Mouse (Mus musculus): ENCODE data around the gene Mecom. TPM values are rescaled to one million over a fixed set of nuclear protein-coding genes. Genes with fewer than 3 reads are reported as not detected.
"Not testable (repeated sequence)": the region's sequence is repeated elsewhere in the genome, so short reads cannot be mapped to it uniquely, and the experiment has no call there.

Mecom gene
- 1 to 10 TPM; 3.4 to 6.2 (median 5.2) TPM for total RNA-seq (2022)

DNA sequence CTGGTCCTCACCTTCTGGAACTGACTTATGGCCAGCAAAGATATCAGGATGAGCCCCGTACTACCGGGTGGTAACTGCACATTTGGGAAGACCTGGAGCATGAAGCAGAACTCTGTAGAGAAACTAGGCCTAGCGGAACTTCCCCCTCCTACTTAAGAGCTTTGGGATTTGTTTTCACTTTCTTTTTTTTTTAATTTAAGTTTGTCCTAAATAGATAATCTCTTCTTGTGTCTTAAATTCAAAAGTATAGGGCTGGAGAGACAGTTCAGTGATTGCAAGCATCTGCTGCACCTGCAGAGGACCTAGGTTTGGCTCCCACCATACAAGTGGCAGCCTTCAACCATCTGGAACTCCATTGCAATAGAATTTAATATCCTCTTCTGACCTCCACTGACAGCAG lies at the start of gene Mecom:
TSS of gene Mecom (minus strand) at position 101 of the 400 bp plus-strand sequence.
- no peak for DNase-seq (ENCODE audit: low spot score in 2 of 2)

DNA sequence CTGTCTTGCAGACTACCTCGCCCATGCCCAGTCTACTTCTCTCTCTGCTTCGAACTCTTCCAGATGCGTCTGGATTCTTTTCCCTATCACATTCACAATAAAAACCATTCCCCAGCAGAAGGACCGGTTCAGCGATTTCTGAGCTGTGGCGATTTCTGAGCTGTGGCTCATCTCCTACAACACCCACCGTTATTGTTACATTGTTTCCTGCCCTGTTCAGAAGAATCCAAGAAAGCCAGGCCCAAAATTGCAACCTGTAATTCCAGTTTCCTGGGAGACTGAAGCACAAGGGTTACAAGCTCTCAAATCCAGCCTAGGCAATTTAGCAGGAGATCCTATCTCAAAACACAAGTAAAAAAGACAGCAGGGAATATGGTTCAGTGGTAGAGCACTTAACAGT lies 49.5 kb upstream of the Mecom start:
- DNase-seq (ENCODE audit: low spot score in 2 of 2): no peak

DNA sequence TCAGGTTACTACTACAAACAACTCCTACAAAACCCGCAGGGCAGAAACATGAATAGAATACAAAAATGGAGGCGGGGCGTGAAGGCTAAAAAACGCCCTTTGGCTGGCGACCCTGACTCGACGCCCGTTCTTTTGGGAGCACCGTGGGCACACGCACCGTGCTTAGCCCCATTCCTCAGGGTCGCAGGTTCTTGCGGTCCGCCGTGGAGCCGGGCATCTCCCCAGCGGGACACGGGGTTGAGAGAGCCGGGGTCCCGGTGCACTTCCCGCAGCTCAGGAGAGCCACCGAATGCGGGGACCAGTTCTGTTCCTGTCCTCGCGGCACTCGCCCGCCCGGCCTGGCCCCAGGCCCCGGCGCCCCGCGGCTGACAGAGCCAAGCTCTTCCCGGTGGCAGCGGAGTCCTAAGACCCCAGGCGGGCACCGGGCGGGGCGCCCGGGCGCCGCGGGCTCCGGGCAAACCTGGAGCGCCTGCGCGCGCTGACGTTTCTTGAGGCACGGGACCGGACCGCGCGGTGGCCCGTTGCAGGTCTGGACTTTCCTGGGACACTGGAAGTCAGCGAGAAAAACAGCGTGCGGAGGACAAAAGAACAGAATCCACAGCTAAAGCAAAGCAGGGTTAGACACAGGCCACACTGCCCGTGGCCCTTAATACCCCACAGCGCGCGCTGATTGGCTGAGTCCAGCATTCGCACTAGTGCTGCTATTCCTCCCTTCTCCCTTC lies 47.5 kb upstream of the Mecom start:
- DNase-seq (ENCODE audit: low spot score in 2 of 2): peak in 1 of 2 experiments; percentile 26

DNA sequence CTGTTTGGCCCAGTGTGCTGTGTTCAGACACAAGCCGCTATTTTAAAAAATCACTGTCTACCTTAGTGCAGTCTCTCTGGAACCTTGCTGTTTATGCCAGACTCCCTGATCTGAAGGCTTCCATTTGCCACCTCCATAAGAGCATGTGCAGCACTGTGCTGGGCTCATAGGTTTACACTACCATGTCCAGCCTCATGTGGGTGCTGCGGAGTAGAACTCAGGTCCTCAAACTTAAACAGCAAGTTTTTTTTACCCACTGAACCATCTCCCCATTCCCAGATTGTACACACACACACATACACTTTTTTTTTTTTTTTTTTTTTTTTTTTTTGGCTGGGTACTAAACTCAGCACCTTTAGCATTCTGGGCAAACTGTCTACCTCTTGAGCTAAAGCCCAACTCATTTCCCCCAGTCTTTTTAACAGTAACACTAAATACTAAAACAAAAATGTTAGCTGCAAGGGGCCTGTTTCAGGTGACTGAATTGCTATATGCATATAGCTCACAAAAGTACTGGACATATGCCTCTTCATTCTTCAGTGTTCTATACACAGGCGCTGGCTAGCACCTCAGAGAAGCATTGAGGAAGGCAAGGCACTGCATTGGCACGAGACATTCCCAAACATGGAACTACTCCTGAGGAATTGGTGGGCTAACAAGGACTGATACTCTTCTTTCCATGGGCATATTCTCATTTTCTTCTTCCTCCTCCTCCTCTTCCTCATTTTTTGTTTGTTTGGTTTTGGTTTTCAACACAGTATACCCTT lies 46.1 kb upstream of the Mecom start:
- no peak for DNase-seq (ENCODE audit: low spot score in 2 of 2)

DNA sequence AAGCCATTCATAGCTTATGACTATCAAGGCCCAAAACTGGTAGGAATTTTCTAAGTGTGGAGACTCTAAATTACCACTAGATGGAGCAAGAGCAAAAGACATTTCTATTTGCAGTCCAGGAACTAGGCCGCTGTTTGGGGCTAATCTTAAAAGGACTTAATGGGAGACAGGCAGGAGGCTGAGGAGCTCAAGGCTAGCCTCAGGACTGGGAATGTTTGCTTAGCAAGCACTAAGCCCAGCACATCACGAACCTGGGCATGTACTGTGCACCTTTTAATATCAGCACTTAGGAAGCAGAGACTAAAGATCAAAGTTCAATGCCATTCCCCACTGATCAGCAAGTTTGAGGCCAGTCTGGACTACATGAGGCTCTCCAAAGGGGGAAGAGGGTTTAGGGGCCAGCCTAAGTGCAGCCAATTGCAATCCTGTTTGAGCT lies 44.6 kb upstream of the Mecom start:
- no peak for DNase-seq (ENCODE audit: low spot score in 2 of 2)

DNA sequence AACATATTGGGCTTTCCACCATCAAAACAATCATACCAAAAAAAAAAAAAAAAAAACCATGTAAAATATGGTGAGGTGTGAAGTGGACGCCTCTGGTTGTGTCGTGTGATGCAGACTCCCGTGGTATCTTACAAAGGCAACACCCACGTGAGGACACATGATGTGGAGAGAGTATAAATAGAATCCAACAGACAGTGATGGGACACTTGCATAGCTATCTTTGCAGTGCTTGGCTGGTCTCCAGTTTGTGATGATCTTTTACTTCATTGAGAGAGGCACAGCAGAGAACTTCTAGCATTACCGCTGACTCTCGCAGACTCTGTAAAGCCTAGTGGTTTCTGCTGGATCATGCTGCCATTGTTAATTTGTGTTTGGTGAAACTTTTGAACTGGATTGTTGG lies 41.1 kb upstream of the Mecom start:
- DNase-seq (ENCODE audit: low spot score in 2 of 2): no peak

DNA sequence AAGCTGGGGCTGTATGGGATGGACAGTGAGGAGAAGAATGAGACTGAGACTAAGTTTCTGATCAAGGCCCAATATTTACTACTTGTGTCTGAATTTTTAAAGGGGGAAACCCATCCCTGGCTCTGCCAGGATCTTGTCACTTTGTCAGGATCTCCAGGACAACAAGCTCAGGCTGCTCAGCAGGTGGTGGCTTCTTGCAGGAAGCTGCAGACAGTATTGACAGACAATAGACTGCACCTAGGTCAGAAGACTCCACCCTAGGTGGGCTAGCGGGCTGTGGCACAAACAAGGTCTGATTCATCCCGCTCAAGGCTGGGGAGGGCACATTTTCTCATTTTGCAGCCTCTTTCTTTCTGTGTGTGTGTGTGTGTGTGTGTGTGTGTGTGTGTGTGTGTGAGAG lies 25.7 kb upstream of the Mecom start:
- no peak for DNase-seq (ENCODE audit: low spot score in 2 of 2)

DNA sequence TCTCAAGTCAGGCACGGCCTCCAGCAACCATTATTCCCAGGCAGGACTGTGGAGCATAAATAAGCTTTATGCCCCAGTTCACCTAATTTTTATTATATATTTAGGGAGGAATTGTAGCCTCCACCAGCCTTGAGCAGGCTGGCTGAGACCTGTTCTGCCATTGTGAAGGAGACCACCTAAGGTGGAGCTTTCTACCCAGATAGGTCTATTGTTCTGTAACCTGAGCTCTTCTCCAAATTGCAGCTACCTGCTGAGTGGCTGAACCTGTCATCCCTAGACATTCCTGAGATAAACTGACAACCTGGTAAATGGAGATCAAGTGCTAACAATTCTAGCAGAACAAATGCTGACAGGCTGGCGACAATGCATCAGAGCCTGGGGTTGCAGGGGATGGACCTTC lies 18.5 kb upstream of the Mecom start:
- DNase-seq (ENCODE audit: low spot score in 2 of 2): not testable (repeated sequence)

DNA sequence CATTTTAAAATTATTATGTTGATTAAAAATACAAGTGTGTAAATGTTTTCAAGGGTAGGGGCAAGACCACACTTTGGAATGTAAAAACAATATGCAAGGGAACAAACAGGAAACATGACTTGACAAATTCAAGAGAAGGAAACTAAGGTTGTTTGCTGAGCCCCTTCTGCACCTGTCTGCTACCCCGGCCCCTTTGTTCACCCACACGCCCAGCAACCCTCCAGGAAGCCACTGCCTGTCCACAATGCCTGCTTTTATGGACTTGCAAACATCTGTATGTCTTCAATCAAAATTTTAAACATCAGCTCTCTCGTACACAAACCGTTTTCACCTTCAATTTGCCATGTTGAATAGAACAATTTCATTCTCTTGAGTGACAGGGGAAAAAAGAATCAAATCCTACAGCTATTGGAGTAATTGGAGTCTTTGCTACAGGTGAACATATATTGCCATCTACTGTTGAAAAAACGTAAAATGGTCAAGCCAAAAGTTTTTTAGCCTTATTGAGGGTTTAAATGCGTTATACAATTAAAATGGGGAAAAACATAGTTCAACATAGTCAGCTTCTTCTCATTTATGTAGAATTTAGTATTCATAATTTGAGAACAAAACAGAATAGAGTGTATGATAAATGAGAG lies 13.0 kb upstream of the Mecom start:
- no peak for DNase-seq (ENCODE audit: low spot score in 2 of 2)

DNA sequence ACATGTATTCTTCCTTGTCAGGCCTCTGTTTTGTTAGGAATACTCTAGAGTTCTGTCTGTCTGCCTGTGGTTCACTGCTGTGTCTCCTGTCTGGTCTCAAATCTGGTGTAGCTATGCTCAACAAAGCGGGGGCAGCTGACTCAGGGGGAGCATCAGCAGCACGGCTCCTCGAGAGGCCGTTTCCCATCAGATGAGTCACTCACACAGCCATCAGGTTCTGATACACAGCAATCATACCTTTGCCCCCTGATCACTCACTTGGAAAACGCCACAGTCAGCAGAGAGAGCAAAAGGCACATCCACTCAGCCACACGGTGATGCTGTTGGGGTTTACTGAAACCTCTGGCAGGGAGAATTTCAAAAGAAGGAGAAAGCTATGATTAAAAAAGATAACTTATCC lies 5.9 kb upstream of the Mecom start:
- DNase-seq (ENCODE audit: low spot score in 2 of 2): no peak

DNA sequence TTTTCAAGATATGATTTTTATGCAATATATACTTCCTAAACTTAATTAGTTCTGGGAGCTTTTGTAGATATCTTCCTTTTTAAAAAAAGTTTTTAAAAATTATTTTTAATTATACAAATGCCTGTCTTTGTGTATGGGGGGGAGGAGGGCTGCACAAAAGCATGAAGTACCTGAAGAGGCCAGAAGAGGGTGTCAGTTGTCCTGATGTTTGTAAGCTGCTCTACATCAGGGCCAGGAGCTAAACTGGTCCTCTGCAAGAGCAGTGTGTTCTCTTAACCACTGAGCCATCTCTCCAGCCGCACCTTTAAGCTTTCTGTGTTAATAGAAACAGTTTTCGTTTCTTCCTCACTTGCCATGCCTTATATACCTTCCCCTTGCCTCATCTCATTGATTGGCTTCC lies 2.4 kb upstream of the Mecom start:
- no peak for DNase-seq (ENCODE audit: low spot score in 2 of 2)

DNA sequence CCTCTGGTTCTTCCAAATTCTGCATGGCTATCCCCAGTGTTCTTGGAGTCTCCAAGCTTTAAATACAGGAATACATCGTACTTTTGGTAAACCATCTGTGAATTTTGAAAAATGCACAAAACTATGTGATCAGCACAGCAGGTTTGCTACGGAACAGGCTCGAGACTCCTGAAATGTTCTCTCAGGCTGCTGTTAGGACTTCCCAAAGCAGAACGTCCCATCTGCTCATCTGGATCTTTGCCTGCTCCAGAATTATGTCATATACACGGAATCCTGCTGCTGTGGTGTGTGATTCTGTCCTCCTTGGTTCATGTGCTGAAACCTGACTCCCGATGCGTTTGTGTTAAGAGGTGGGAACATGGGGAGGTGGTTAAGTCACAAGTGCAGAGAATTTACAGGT lies 1.1 kb upstream of the Mecom start:
- DNase-seq (ENCODE audit: low spot score in 2 of 2): no peak

DNA sequence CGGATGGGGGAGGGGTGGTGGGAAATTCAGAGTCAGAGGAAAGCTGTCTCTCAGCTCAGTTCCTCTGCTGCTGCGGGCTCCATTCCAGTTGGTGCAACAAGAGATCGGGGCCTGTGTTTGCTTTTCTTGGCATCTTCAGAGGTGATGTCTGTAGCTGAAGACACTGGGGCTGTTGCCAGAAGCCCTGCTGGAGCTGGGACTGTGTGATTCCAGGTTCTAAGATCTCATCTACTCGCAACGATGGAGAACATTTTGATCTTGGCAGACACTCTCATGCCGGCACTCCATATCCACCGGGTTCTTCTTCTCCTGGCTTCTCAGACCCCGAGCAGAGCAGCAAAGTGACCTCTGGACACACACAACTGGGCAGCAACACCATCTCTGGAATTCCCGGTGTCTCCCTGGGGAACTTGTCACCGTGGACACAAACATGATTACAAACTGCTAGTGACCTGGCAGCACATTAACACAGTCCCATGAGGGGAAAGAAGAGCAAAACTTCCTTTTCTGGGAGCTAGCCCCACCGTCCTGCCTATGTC lies 908 bp downstream of the Mecom start:
- DNase-seq (ENCODE audit: low spot score in 2 of 2): peak in 1 of 2 experiments; percentile 9

DNA sequence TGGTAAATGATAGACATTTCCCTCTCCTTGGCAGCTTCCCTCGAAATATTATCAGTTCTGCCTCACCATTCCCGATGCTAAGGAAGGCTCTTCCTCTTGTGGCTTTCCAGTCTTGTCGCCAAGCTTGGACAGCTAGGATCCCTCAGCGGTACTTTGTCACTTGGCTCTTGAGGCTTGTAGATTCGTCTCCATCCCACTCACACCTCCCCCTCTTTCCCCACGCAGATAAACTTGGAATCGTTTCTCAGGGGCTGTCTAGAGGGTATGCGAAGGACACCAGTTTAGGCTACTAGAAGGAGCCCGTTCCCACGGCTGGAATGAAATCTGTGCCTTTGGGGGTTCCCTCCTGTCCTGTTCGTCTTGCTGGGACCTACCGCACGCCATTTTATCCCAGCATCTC lies 1.4 kb downstream of the Mecom start:
- no peak for DNase-seq (ENCODE audit: low spot score in 2 of 2)

DNA sequence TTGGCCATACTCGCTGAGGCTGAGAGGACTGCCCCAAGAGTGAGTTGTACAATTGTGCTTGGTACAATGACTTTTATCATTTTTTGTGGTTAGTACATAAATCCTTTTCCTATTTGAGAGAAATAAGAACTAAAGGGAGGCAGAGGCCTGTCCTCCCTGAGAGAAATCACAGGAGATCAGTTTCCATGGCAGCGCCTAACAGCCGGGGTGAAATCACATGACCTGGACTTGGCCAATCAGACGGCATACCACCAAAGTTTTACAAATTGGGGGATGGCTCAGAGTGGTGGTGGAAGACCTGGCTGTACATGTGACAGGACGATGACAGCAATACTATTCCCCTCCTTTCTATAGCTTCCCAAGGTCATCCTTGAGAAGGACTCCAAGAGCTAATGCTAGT lies 2.6 kb downstream of the Mecom start:
- no peak for DNase-seq (ENCODE audit: low spot score in 2 of 2)

DNA sequence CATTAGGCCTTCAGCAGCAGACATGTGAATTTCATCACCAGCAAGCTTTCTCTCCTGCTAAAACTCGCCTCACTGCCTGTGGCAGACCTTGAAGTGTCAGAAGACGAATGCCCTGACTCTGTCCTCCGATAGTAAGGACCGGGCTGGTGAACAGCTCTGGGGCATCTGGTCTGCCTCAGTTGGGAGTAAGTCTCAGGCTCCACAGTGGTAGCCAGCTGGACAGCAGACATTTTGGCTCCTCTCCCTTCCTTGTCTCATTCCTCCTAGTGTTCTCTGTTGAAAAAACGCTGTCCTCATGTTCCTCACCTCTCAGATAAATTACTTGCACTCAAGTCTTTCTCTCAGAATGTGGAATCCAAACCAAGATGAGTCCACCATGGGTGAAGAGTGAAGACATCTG lies 3.5 kb downstream of the Mecom start:
- DNase-seq (ENCODE audit: low spot score in 2 of 2): no peak

DNA sequence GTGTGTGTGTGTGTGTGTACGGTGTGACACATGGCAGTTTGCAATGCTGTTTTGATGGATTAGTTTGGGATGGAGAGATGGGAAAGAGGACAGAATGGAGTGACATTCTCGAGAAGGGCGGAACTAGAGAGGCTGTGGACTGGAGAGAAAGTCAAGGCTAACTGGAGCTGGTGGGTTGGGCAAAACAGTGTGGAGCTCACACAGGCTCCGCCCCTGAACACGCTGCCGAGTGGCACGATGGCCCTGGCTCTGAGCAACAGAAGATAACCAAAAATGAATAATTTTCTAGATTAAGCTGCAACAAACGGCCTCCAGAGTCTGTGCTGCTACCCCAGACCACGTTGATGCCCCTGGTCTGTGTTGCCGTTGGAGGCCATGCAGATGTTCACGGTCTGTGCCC lies 12.0 kb downstream of the Mecom start:
- no peak for DNase-seq (ENCODE audit: low spot score in 2 of 2)

DNA sequence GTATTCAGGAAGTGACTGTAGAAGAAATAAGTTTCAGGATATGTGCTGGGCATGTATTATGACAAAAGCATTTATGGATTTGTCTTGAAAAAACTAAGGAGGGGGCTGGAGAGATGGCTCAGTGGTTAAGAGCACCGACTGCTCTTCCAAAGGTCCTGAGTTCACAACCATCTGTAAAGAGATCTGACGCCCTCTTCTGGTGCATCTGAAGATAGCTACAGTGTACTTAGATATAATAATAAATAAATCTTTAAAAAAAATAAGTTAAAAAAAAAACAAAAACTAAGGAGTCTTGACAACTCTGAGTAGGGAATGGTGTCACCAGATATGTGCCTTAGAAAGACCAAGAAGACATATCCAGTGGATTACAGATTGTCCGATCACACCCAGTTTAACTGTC lies 27.1 kb downstream of the Mecom start:
- DNase-seq (ENCODE audit: low spot score in 2 of 2): not testable (repeated sequence)

DNA sequence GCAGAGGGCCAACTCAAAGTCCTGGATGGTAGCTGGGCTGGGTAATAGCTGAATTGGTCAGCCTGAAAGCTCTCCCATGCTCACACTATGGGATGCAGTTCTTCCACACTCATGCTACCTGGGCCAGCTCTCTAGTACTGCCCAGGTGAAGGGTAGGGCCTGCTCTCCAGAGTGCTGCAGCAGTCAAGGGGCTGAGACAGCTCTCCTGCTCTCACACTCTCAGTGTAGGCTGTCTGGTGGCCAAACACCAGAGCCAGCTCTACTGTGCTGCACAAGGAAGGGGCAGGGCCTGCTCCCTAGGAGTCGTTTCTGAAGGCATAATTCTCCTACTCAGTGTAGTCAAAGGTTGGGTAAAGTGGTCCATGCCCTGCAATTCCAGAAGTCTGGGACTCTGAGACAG lies 28.4 kb downstream of the Mecom start:
- no peak for DNase-seq (ENCODE audit: low spot score in 2 of 2)

DNA sequence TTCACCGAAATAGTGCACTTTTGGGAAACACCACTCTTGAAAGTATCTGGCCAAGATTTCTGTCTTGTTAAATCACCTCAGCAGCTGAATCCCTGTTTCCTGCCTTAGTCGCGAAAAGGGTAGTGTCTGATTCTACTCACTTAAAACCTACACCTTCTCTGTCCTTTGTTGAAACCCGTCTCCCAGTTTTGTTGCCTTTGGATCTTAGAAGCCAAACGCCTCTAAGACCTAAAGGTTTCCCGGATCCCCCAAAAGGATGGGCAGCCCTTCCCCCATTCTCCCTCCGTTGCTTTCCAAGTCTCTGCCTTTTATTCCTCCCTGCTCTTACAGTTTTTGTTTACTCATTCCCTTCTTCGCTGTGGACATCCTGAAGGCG lies 32.0 kb downstream of the Mecom start:
- DNase-seq (ENCODE audit: low spot score in 2 of 2): no peak

DNA sequence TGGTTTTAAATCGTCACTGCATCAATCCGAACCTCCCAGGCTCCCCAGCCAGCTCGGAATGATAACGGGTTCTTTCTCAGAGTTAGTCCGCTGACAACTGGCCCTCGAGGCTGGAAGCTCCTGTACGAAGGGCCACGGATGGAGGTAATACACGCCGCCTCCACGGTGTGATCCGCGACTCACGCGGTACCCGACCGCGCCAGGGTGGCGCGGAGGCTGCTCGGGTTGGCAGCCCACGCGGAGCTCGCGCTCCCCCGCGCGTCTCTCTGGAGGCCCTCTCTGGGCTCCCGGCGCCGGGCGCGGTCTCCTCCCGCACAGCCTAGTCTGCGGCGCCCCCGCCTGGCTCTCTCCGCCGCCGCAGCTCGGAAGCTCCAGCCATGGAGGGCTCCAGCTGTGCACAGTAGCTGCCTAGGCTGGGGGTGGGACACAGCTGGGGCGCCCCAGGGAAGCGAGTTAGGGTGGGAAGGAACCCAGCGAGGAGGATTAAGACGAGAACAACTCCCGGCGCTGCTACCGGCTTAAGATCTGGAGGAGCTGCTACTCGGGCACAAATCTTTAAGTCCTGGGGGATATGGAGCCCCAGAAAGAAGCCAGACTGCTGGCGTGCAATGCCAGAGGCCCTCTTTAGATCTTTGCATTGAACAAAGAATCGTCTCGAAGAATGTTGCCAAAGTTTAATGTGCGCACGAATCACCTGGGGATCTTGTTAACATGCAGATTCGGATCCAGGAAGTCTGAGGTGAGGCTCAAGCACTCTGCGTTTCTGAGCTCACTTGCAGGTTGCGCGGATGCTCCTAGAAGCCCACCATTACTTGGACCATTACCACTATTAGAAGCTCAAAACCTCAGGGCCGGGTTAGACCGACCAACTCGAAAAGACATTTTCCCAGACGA lies 32.7 kb downstream of the Mecom start:
- no peak for DNase-seq (ENCODE audit: low spot score in 2 of 2)
